Comparison of ENCODE assay signal across 21 mouse cellular contexts in genomic region chr1:153136647-153137046, GRCm38 (mm10). TPM values are rescaled to one million over a fixed set of nuclear protein-coding genes. Genes with fewer than 3 reads are reported as not detected.
A peak's percentile ranks its signal among the peaks of the same experiment; 100 is the strongest.
DNase-seq lines count a peak whose midpoint lies in the region; ATAC-seq lines count a peak whose summit lies in the region.
"Had no signal": no experiment of that assay in that cellular context is flagged by ENCODE, and none has a peak within 500 bp of the region (broad histone marks: within the 10 kb centered on the region; RNA-seq: fewer than 3 reads in every experiment).

No protein-coding gene starts in this region.

- DNase-seq in gastrocnemius, adult 18-20 months (ENCODE audit: low spot score): peak; percentile 59
- no peak for DNase-seq in gastrocnemius, postnatal 4 days (ENCODE audit: low spot score in 2 of 2)
- DNase-seq in kidney, postnatal 25 days: peak; percentile 46 to 65
- no peak for DNase-seq in kidney, adult 18-20 months
- DNase-seq in MN1 (ENCODE audit: low spot score): peak; percentile 70
- DNase-seq in frontal cortex, postnatal 14 days (ENCODE audit: low spot score in 2 of 2): no peak
- DNase-seq: adrenal gland, adult 8-10 months; cerebellum, adult 8-10 months; forebrain, postnatal 0 days; kidney, adult 9 months; retina, postnatal 1 day; right cerebral cortex, postnatal 4 days had no signal

- 53% methylated on average over 13 of the region's 13 CpGs for WGBS in heart, embryonic 16.5 days
- 82% methylated on average over 13 of the region's 13 CpGs for WGBS in hindbrain, embryonic 16.5 days

- H3K27ac ChIP-seq in heart, embryonic 16.5 days (ENCODE audit: low read length): peak overlapping the region; percentile 16; the same call in 1 of the 2 replicates
- H3K27ac ChIP-seq in hindbrain, embryonic 16.5 days (ENCODE audit: low read depth, low read length): no peak overlapping the region
- H3K27ac ChIP-seq: embryonic facial prominence, embryonic 12.5 days; limb, embryonic 12.5 days; liver, embryonic 14.5 days had no signal

- H3K4me3 ChIP-seq in heart, embryonic 16.5 days (ENCODE audit: low read length): no peak overlapping the region
- no peak overlapping the region for H3K4me3 ChIP-seq in hindbrain, embryonic 16.5 days (ENCODE audit: low read length)
- H3K4me3 ChIP-seq: embryonic facial prominence, embryonic 12.5 days; limb, embryonic 12.5 days had no signal

- no peaks in the 10 kb centered on the region for H3K27me3 ChIP-seq in heart, embryonic 16.5 days (ENCODE audit: control insufficient read depth, insufficient read depth, low read length)
- H3K27me3 ChIP-seq in hindbrain, embryonic 16.5 days (replicated peaks; ENCODE audit: control insufficient read depth, insufficient read depth, low read length): no peaks in the 10 kb centered on the region
- H3K27me3 ChIP-seq: CH12.LX; embryonic facial prominence, embryonic 12.5 days; limb, embryonic 12.5 days had no signal

- peaks cover 41% of the 10 kb centered on the region for H3K4me1 ChIP-seq in heart, embryonic 16.5 days (ENCODE audit: control insufficient read depth, insufficient read depth, low read length)
- no peaks in the 10 kb centered on the region for H3K4me1 ChIP-seq in hindbrain, embryonic 16.5 days (ENCODE audit: control insufficient read depth, insufficient read depth, low read depth, low read length)

- no peak for ATAC-seq in heart, embryonic 16.5 days (replicated peaks; ENCODE audit: extremely low read depth, insufficient read depth, low FRiP score)
- ATAC-seq in hindbrain, embryonic 16.5 days: no peak
- ATAC-seq: forebrain, postnatal 0 days; midbrain, embryonic 16.5 days had no signal

- no peak overlapping the region for H3K9ac ChIP-seq in heart, embryonic 16.5 days (ENCODE audit: low read length)
- no peak overlapping the region for H3K9ac ChIP-seq in hindbrain, embryonic 16.5 days (ENCODE audit: low read depth, low read length)
- H3K9ac ChIP-seq: embryonic facial prominence, embryonic 12.5 days; forebrain, postnatal 0 days; limb, embryonic 12.5 days; liver, embryonic 14.5 days had no signal

- H3K9me3 ChIP-seq in heart, embryonic 16.5 days (replicated peaks; ENCODE audit: control insufficient read depth, low read length): no peaks in the 10 kb centered on the region
- H3K9me3 ChIP-seq in hindbrain, embryonic 16.5 days (ENCODE audit: control insufficient read depth, low read length): no peaks in the 10 kb centered on the region
- H3K9me3 ChIP-seq: embryonic facial prominence, embryonic 12.5 days; limb, embryonic 12.5 days had no signal

- H3K36me3 ChIP-seq in heart, embryonic 16.5 days (ENCODE audit: control insufficient read depth, insufficient read depth): no peaks in the 10 kb centered on the region
- no peaks in the 10 kb centered on the region for H3K36me3 ChIP-seq in hindbrain, embryonic 16.5 days (ENCODE audit: control insufficient read depth, insufficient read depth, low read length)
- H3K36me3 ChIP-seq: embryonic facial prominence, embryonic 12.5 days; limb, embryonic 12.5 days had no signal

- H3K4me2 ChIP-seq in heart, embryonic 16.5 days (ENCODE audit: low read depth, low read length): no peak overlapping the region
- no peak overlapping the region for H3K4me2 ChIP-seq in hindbrain, embryonic 16.5 days (ENCODE audit: low read length)
- H3K4me2 ChIP-seq: embryonic facial prominence, embryonic 12.5 days; limb, embryonic 12.5 days had no signal

RNA-seq across cellular contexts. Expression of gene Lamc2, which starts 49.6 kb away (rescaled TPM):
- 1 to 10 TPM; 3.3 to 9.7 TPM for total RNA-seq in gastrocnemius, adult 18-20 months (2021)
- 1 to 10 TPM; 2.1 to 2.9 TPM for total RNA-seq in gastrocnemius, postnatal 4 days (2021)
- 8.8 and 15.1 TPM in 2 replicates for polyA plus RNA-seq in heart, embryonic 16.5 days (2015; fragmentation: Nextera tagmentation; extraction: Ambion mirVana)
- polyA plus RNA-seq in hindbrain, embryonic 16.5 days (2015; fragmentation: Nextera tagmentation; extraction: Ambion mirVana): 2.5 and 2.6 TPM in 2 replicates
- total RNA-seq: hematopoietic stem cell, adult 5-6 weeks; megakaryocyte, adult 5-6 weeks had no signal

Comparison
In these comparisons a context has a peak if more than half of its experiments do, and no peak if none do; other contexts are left out.
1. DNase-seq: peak in gastrocnemius, adult 18-20 months (single experiment), kidney, postnatal 25 days (2 of 2) and MN1 (single experiment); none in gastrocnemius, postnatal 4 days (0 of 2), kidney, adult 18-20 months (single experiment) and frontal cortex, postnatal 14 days (0 of 2).